Mouse (Mus musculus) lung, postnatal 10 days (tissue): ENCODE data around the gene Kxd1.

Experiments used
- DNase-seq: peaks from one replicate; pipeline ENCODE4 v3.0.0; 2021

The Kxd1 gene

GRCm38 (mm10) chr8:70466305-70466704, 61.5 kb downstream of the Kxd1 start:
- no peak for DNase-seq

GRCm38 (mm10) chr8:70465701-70466100, 62.1 kb downstream of the Kxd1 start:
- DNase-seq: no peak

GRCm38 (mm10) chr8:70464162-70464561, 63.6 kb downstream of the Kxd1 start:
- no peak for DNase-seq

- DNase-seq: peak; percentile 54
Measured at GRCm38 (mm10) chr8:70463306-70463705, 64.5 kb downstream of the Kxd1 start.

- DNase-seq: no peak
Measured at GRCm38 (mm10) chr8:70462516-70462813, 65.3 kb downstream of the Kxd1 start.

GRCm38 (mm10) chr8:70461765-70462515, 65.8 kb downstream of the Kxd1 start:
- DNase-seq: no peak

GRCm38 (mm10) chr8:70460606-70461005, 67.2 kb downstream of the Kxd1 start:
- peak; percentile 42 for DNase-seq

GRCm38 (mm10) chr8:70460199-70460598, 67.6 kb downstream of the Kxd1 start:
- DNase-seq: no peak

GRCm38 (mm10) chr8:70459636-70460035, 68.1 kb downstream of the Kxd1 start:
- DNase-seq: no peak

- DNase-seq: no peak
Measured at GRCm38 (mm10) chr8:70458462-70458861, 69.3 kb downstream of the Kxd1 start.
